Mouse (Mus musculus): ENCODE results near the gene Dmwd. TPM values are rescaled to one million over a fixed set of nuclear protein-coding genes. Genes with fewer than 3 reads are reported as not detected.

Gene Dmwd
- polyA plus RNA-seq, 1 experiment from 2014 or later: 17.3 TPM

- Histone ChIP-seq H3K4me1 (peaks cover 60% of the 10 kb centered on the region), H3K27ac (replicated peaks) (peak overlapping the region; percentile 98), H3K27me3 (ENCODE audit: low read depth, poor library complexity, severe bottlenecking) (peaks cover 40% of the 10 kb centered on the region), H3K4me3 (peak overlapping the region; percentile 85), H3K9me3 (replicated peaks) (no peaks in the 10 kb centered on the region), H3K36me3 (peaks cover 60% of the 10 kb centered on the region)
- no peak for DNase-seq (ENCODE audit: low spot score)
- 16% methylated on average over 17 of the region's 17 CpGs for WGBS
Observed at GRCm38 (mm10) chr7:19091913-19092312, 15.9 kb downstream of the Dmwd start.

GRCm38 (mm10) chr7:19092381-19093173, 16.6 kb downstream of the Dmwd start:
- H3K36me3 ChIP-seq: peaks cover 60% of the 10 kb centered on the region
- DNase-seq (ENCODE audit: low spot score): peak; percentile 88
- 3% methylated on average over 38 of the region's 38 CpGs for WGBS
- H3K27ac ChIP-seq (replicated peaks): peak overlapping the region; percentile 98
- peak overlapping the region; percentile 85 for H3K4me3 ChIP-seq
- H3K4me1 ChIP-seq: peaks cover 64% of the 10 kb centered on the region
- H3K9me3 ChIP-seq (replicated peaks): no peaks in the 10 kb centered on the region
- H3K27me3 ChIP-seq (ENCODE audit: low read depth, poor library complexity, severe bottlenecking): peaks cover 33% of the 10 kb centered on the region

GRCm38 (mm10) chr7:19093174-19093521, 17.1 kb downstream of the Dmwd start:
- Histone ChIP-seq H3K36me3 (peaks cover 60% of the 10 kb centered on the region), H3K4me1 (peaks cover 66% of the 10 kb centered on the region), H3K4me3 (peak overlapping the region; percentile 85), H3K9me3 (replicated peaks) (no peaks in the 10 kb centered on the region), H3K27ac (replicated peaks) (peak overlapping the region; percentile 98), H3K27me3 (ENCODE audit: low read depth, poor library complexity, severe bottlenecking) (peaks cover 31% of the 10 kb centered on the region)
- WGBS: under 1% methylated on average over 13 of the region's 15 CpGs
- DNase-seq (ENCODE audit: low spot score): peak; percentile 87

- Histone ChIP-seq H3K36me3 (peaks cover 53% of the 10 kb centered on the region), H3K4me3 (peak overlapping the region; percentile 85), H3K27me3 (ENCODE audit: low read depth, poor library complexity, severe bottlenecking) (peaks cover 31% of the 10 kb centered on the region), H3K27ac (replicated peaks) (peak overlapping the region; percentile 98), H3K4me1 (peaks cover 71% of the 10 kb centered on the region), H3K9me3 (replicated peaks) (no peaks in the 10 kb centered on the region)
- peak; percentile 99 for DNase-seq (ENCODE audit: low spot score)
- under 1% methylated on average over 44 of the region's 45 CpGs for WGBS
Observed at GRCm38 (mm10) chr7:19093537-19094385, 17.7 kb downstream of the Dmwd start.

GRCm38 (mm10) chr7:19094471-19094825, 18.4 kb downstream of the Dmwd start, which contains the start of gene Six5:
Six5 (plus strand) TSS chr7:19094594.
- 0% methylated on average over 20 of the region's 36 CpGs for WGBS
- no peak for DNase-seq (ENCODE audit: low spot score)
- H3K27ac ChIP-seq (replicated peaks): peak within 1 kb of the TSS; percentile 98
- H3K36me3 ChIP-seq: peaks cover 47% of the 10 kb centered on the region
- H3K4me3 ChIP-seq: peak within 1 kb of the TSS; percentile 85
- no peaks in the 10 kb centered on the region for H3K9me3 ChIP-seq (replicated peaks)
- peaks cover 30% of the 10 kb centered on the region for H3K27me3 ChIP-seq (ENCODE audit: low read depth, poor library complexity, severe bottlenecking)
- H3K4me1 ChIP-seq: peaks cover 75% of the 10 kb centered on the region

- Histone ChIP-seq H3K4me3 (peak overlapping the region; percentile 85), H3K4me1 (peaks cover 75% of the 10 kb centered on the region), H3K27ac (replicated peaks) (peak overlapping the region; percentile 98), H3K9me3 (replicated peaks) (no peaks in the 10 kb centered on the region), H3K27me3 (ENCODE audit: low read depth, poor library complexity, severe bottlenecking) (peaks cover 24% of the 10 kb centered on the region), H3K36me3 (peaks cover 41% of the 10 kb centered on the region)
- peak; percentile 71 for DNase-seq (ENCODE audit: low spot score)
- under 1% methylated on average over 85 of the region's 87 CpGs for WGBS
Observed at GRCm38 (mm10) chr7:19094826-19095750, 19.1 kb downstream of the Dmwd start.

GRCm38 (mm10) chr7:19095751-19096110, 19.7 kb downstream of the Dmwd start:
- Histone ChIP-seq H3K9me3 (replicated peaks) (no peaks in the 10 kb centered on the region), H3K27me3 (ENCODE audit: low read depth, poor library complexity, severe bottlenecking) (peaks cover 17% of the 10 kb centered on the region), H3K4me3 (peak overlapping the region; percentile 85), H3K4me1 (peaks cover 75% of the 10 kb centered on the region), H3K36me3 (peaks cover 35% of the 10 kb centered on the region), H3K27ac (replicated peaks) (peak overlapping the region; percentile 98)
- 0% methylated on average over 19 of the region's 19 CpGs for WGBS
- peak; percentile 80 for DNase-seq (ENCODE audit: low spot score)

GRCm38 (mm10) chr7:19096421-19096976, 20.5 kb downstream of the Dmwd start:
- no peak for DNase-seq (ENCODE audit: low spot score)
- peak overlapping the region; percentile 98 for H3K27ac ChIP-seq (replicated peaks)
- H3K4me3 ChIP-seq: peak overlapping the region; percentile 85
- peaks cover 27% of the 10 kb centered on the region for H3K36me3 ChIP-seq
- 62% methylated on average over 5 of the region's 5 CpGs for WGBS
- H3K4me1 ChIP-seq: peaks cover 69% of the 10 kb centered on the region
- H3K27me3 ChIP-seq (ENCODE audit: low read depth, poor library complexity, severe bottlenecking): peaks cover 10% of the 10 kb centered on the region
- no peaks in the 10 kb centered on the region for H3K9me3 ChIP-seq (replicated peaks)

- Histone ChIP-seq H3K27ac (replicated peaks) (0 out of 2 replicates have a peak overlapping the region, but pooled peaks have one; percentile 52), H3K36me3 (peaks cover 20% of the 10 kb centered on the region), H3K4me1 (peaks cover 62% of the 10 kb centered on the region), H3K4me3 (peak overlapping the region; percentile 85), H3K9me3 (replicated peaks) (no peaks in the 10 kb centered on the region), H3K27me3 (ENCODE audit: low read depth, poor library complexity, severe bottlenecking) (peaks cover 3% of the 10 kb centered on the region)
- no peak for DNase-seq (ENCODE audit: low spot score)
- WGBS: 84% methylated on average over 2 of the region's 2 CpGs
Observed at GRCm38 (mm10) chr7:19097217-19097616, 21.2 kb downstream of the Dmwd start.

GRCm38 (mm10) chr7:19097863-19098262, 21.8 kb downstream of the Dmwd start:
- no peak for DNase-seq (ENCODE audit: low spot score)
- peaks cover 18% of the 10 kb centered on the region for H3K36me3 ChIP-seq
- no peaks in the 10 kb centered on the region for H3K9me3 ChIP-seq (replicated peaks)
- no peak overlapping the region for H3K4me3 ChIP-seq
- peaks cover 56% of the 10 kb centered on the region for H3K4me1 ChIP-seq
- no peaks in the 10 kb centered on the region for H3K27me3 ChIP-seq (ENCODE audit: low read depth, poor library complexity, severe bottlenecking)
- H3K27ac ChIP-seq (replicated peaks): no peak overlapping the region

GRCm38 (mm10) chr7:19098811-19099210, 22.8 kb downstream of the Dmwd start:
- DNase-seq (ENCODE audit: low spot score): no peak

GRCm38 (mm10) chr7:19100290-19100689, 24.3 kb downstream of the Dmwd start:
- DNase-seq (ENCODE audit: low spot score): no peak
- H3K27ac ChIP-seq (replicated peaks): no peak overlapping the region
- 87% methylated on average over 1 of the region's 1 CpGs for WGBS

More at GRCm38 (mm10) chr7:19098811-19099210, 22.8 kb downstream of the Dmwd start:
- Histone ChIP-seq H3K4me3 (no peak overlapping the region), H3K4me1 (peaks cover 47% of the 10 kb centered on the region), H3K27ac (replicated peaks) (no peak overlapping the region), H3K36me3 (peaks cover 18% of the 10 kb centered on the region), H3K9me3 (replicated peaks) (no peaks in the 10 kb centered on the region), H3K27me3 (ENCODE audit: low read depth, poor library complexity, severe bottlenecking) (no peaks in the 10 kb centered on the region)
- 61% methylated on average over 7 of the region's 7 CpGs for WGBS

More at GRCm38 (mm10) chr7:19100290-19100689, 24.3 kb downstream of the Dmwd start:
- Histone ChIP-seq H3K4me3 (no peak overlapping the region), H3K36me3 (peaks cover 18% of the 10 kb centered on the region), H3K4me1 (peaks cover 34% of the 10 kb centered on the region), H3K27me3 (ENCODE audit: low read depth, poor library complexity, severe bottlenecking) (no peaks in the 10 kb centered on the region), H3K9me3 (replicated peaks) (no peaks in the 10 kb centered on the region)

Data from midbrain, embryonic 10.5 days (tissue).